Mouse (Mus musculus) stomach, embryonic 14.5 days (tissue): ENCODE results near the gene Slc22a20. TPM values are rescaled to one million over a fixed set of nuclear protein-coding genes. Genes with fewer than 3 reads are reported as not detected.

Source experiments
- ATAC-seq: fragments of 200-750 bp; cut with Nextera tagmentation; 2 replicates; pipeline ENCODE4 v1.8.0; 2017; ENCODE audit warnings: low read depth, moderate TSS enrichment; ENCODE audit not compliant: insufficient number of reproducible peaks, insufficient read depth, low FRiP score
- H3K27ac ChIP-seq: fragments of 300-500 bp; sonication (generic); 2 replicates; pipeline ENCODE4 v1.5.1; 2014; ENCODE audit warnings: mild to moderate bottlenecking, low read length, moderate library complexity, mixed read lengths
- H3K27me3 ChIP-seq: fragments of 300-500 bp; sonication (generic); 2 replicates; pipeline ENCODE4 v1.6.1; 2014; ENCODE audit warnings: low read length, control low read depth, mixed read lengths; ENCODE audit not compliant: control insufficient read depth, insufficient read depth
- H3K36me3 ChIP-seq: fragments of 300-500 bp; sonication (generic); 2 replicates; pipeline ENCODE4 v1.6.1; 2014; ENCODE audit warnings: mild to moderate bottlenecking, control low read depth, low read length, moderate library complexity, mixed read lengths; ENCODE audit not compliant: control insufficient read depth, insufficient read depth
- H3K4me1 ChIP-seq: fragments of 300-500 bp; sonication (generic); 2 replicates; pipeline ENCODE4 v1.6.1; 2014; ENCODE audit warnings: low read length, control low read depth, mixed read lengths; ENCODE audit not compliant: control insufficient read depth, insufficient read depth
- H3K4me2 ChIP-seq: fragments of 300-500 bp; sonication (generic); replicated peaks from 2 replicates; pipeline ENCODE4 v1.6.1; 2014; ENCODE audit warnings: low read depth, low read length, control low read depth
- H3K4me3 ChIP-seq: fragments of 300-500 bp; sonication (generic); 2 replicates; pipeline ENCODE4 v1.5.1; 2014; ENCODE audit warnings: low read depth, low read length, control low read depth
- H3K9ac ChIP-seq: fragments of 300-500 bp; sonication (generic); replicated peaks from 2 replicates; pipeline ENCODE4 v1.6.1; 2014; ENCODE audit warnings: low read depth, mild to moderate bottlenecking, control low read depth, low read length, moderate library complexity, mixed read lengths
- H3K9me3 ChIP-seq: fragments of 300-500 bp; sonication (generic); 2 replicates; pipeline ENCODE4 v1.6.1; 2016; ENCODE audit warnings: low read depth, low read length, control low read depth; ENCODE audit not compliant: control insufficient read depth
- WGBS: fragments of 180-500 bp; shearing (Covaris S2); extraction: QIAGEN DNeasy Blood & Tissue Kit; methylation state at CpG from one replicate; pipeline ENCODE4 v1.1.7; 2014; 5-methylcytosine and 5-hydroxymethylcytosine counted together
- polyA plus RNA-seq: library from polyadenylated mRNA; unstranded; fragments of >200 nt; fragmentation: Nextera tagmentation; extraction: Ambion mirVana; gene quantifications from 2 replicates; pipeline ENCODE4 v1.2.1, GENCODE M21; 2014

Gene Slc22a20
- not detected in 2 replicates for polyA plus RNA-seq

DNA sequence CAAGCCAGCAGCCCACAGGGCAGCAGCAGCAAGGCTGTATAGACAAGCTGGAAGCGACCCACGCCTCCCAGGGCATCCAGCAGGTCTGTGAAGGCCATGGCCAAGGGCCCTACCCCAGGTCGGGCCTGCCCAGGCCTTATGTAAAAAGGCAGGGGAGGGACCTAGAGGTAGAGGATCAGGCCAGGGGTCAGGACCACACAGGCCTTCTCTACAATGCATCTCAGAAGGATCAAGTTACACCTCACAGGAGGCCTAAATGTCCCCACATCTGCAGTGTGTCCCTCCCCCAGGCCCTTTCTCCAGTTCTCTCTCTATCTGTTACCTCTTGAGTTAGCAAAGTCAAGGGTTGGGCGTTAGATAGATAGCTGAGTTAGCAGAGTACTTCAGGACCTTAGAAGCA is at the start of gene Slc22a20:
Gene Slc22a20 (minus strand): TSS at position 101 of the 400 bp plus-strand sequence.
- H3K27me3 ChIP-seq = no peaks in the 10 kb centered on the region
- no peak within 1 kb of the TSS for H3K9ac ChIP-seq
- peaks cover 17% of the 10 kb centered on the region for H3K4me1 ChIP-seq
- no peaks in the 10 kb centered on the region for H3K36me3 ChIP-seq
- ATAC-seq = no peak
- no peak within 1 kb of the TSS for H3K27ac ChIP-seq
- WGBS = 46% methylated on average over 4 of the region's 4 CpGs
- no peaks in the 10 kb centered on the region for H3K9me3 ChIP-seq
- no peak within 1 kb of the TSS for H3K4me2 ChIP-seq
- no peak within 1 kb of the TSS for H3K4me3 ChIP-seq

DNA sequence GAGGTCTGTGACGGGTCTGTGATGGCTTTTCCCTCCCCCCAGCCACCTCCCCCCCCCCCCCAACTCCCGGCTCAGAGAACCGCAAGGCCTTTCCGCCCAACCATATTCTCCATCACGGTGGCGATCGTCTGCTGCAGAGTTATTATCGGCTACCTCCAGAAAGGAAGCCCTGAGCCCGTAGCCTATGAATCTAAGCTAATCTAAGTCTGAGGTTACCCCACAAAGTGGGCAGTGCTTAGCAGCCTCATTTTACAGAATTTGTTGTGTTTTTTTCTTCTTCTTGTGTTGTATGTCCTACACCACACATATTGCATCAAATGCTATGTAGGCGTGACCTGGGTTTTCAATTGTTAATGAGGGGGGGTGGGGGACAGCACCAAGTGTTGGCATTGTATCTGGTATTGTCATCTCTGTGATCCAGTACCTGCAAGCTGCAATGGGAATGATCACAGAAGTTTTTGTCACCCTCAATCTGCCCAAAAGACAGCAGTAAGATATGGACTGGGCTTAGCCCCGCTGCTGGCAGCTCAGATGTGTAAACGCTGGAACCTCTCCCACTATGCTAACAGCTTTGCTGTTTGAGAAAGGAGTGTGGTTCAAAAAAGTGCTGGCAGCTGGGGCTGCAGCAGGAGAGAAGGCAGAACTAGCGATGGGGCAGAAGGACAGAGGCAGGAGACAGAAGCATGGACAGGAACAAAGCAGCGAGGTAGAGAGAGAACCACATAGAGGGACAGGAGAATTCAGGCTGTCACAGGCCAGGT is 44.8 kb upstream of the Slc22a20 start:
- Histone ChIP-seq H3K9ac (no peak overlapping the region), H3K9me3 (no peaks in the 10 kb centered on the region), H3K4me1 (no peaks in the 10 kb centered on the region), H3K27ac (no peak overlapping the region), H3K36me3 (no peaks in the 10 kb centered on the region), H3K4me2 (no peak overlapping the region), H3K27me3 (no peaks in the 10 kb centered on the region), H3K4me3 (no peak overlapping the region)
- ATAC-seq = no peak
- WGBS = 66% methylated on average over 14 of the region's 14 CpGs

DNA sequence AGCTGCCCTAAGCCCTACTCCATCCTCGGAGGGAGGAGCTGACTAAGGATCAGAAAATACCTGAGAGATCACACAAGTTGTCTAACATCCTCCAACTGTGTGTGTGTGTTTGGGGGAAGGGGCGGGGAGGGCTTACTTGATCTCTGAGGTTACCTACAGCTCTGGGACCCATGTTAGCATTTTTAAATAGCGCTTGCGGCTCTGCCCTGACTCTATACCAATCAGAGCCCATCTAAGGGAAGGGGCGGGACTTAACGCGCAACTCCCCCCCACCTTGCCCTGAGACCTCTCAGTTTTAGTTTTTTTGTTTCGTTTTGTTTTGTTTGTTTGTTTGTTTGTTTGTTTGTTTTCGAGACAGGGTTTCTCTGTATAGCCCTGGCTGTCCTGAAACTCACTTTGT is 43.5 kb upstream of the Slc22a20 start:
- 73% methylated on average over 9 of the region's 9 CpGs for WGBS
- Histone ChIP-seq H3K4me1 (no peaks in the 10 kb centered on the region), H3K9me3 (no peaks in the 10 kb centered on the region), H3K4me2 (no peak overlapping the region), H3K9ac (no peak overlapping the region), H3K27me3 (no peaks in the 10 kb centered on the region), H3K27ac (no peak overlapping the region), H3K4me3 (no peak overlapping the region), H3K36me3 (no peaks in the 10 kb centered on the region)
- no peak for ATAC-seq

DNA sequence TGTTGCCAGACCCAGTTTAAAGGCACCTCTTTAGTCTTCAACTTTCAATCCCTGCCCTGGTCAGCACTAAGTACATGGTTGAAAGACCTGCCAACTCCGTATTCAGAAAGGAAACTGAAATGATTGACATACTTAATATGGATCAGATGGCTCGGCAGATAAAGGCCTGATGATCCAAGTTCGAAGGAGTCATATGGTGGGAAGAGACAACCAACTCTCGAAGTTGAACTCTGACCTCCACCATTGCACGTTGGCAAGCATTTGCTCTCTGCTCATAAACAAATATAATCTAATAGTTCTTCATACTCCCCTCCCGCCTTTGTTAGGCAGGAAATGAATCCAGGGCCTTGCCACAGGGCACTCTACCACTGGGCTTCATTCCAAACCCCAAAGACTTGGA is 43.0 kb upstream of the Slc22a20 start:
- H3K27me3 ChIP-seq = no peaks in the 10 kb centered on the region
- no peaks in the 10 kb centered on the region for H3K4me1 ChIP-seq
- no peak overlapping the region for H3K27ac ChIP-seq
- H3K4me3 ChIP-seq = no peak overlapping the region
- no peaks in the 10 kb centered on the region for H3K36me3 ChIP-seq
- no peak overlapping the region for H3K9ac ChIP-seq
- H3K9me3 ChIP-seq = no peaks in the 10 kb centered on the region
- no peak for ATAC-seq
- no peak overlapping the region for H3K4me2 ChIP-seq
- WGBS = 79% methylated on average over 6 of the region's 6 CpGs

DNA sequence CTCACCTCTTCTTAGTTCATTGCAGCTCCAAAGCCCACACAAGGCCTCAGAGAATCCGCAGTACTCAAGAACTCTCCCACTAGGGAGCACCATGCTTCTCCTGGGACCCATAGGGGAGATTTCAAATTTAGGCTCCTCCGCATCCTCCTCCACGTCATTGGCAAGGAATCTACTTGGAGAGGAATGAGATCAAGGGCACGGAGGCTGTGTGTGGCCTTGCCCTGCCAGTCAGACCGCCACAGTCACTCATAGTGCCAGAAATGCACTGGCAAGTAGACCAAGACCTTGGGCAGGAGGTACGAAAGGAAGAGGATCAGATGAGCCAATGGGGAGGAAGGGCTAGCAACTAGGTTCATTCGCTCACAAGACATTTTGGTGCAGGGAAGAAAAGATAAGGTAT is 38.0 kb upstream of the Slc22a20 start:
- Histone ChIP-seq H3K9me3 (no peaks in the 10 kb centered on the region), H3K4me3 (no peak overlapping the region), H3K4me2 (no peak overlapping the region), H3K27me3 (no peaks in the 10 kb centered on the region), H3K36me3 (no peaks in the 10 kb centered on the region), H3K4me1 (no peaks in the 10 kb centered on the region), H3K27ac (no peak overlapping the region), H3K9ac (no peak overlapping the region)
- no peak for ATAC-seq
- WGBS = 85% methylated on average over 7 of the region's 7 CpGs

DNA sequence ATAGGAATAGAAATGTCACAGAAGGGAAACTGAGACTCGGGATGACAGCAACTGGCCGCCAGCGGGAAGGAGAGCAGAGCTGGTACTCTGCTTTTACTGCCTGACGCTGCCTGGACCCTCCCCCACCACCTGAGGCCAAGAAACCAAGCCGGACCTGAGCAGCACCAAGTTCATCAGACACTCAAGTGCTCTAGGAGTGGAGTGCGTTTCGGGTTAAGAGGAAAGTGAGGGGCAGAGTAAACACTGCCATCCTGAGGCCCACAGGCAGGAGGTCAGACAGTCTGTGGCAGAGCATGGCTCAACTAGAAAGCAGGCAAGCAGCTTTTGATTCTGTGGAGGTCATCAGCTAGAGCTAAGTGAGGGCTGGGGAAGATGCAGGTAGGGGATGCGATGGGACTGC is 37.1 kb upstream of the Slc22a20 start:
- WGBS = 53% methylated on average over 8 of the region's 8 CpGs
- ATAC-seq = no peak

DNA sequence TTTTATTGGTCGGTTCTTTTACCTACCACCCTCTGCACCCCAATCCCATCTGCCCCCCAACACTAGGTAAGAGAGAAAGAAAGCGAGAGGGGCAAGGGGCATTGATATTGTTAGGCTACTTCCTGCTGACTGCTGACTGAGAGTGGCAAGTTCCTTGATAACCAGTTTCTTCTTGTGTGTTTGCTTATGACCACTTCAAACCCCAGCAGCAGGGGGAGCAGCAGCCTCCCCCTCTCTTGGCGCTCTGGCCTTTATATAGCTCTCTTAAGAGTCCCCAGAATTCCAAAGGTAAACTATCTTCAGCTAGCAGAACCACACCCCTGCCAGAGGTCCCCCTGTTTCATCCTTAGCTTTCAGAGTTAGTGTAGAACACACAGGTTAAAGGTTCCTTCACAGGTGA is 34.3 kb upstream of the Slc22a20 start:
- no peak overlapping the region for H3K9ac ChIP-seq
- H3K4me3 ChIP-seq = no peak overlapping the region
- H3K27ac ChIP-seq = no peak overlapping the region
- no peaks in the 10 kb centered on the region for H3K9me3 ChIP-seq
- WGBS = 60% methylated on average over 3 of the region's 3 CpGs
- ATAC-seq = no peak
- no peaks in the 10 kb centered on the region for H3K27me3 ChIP-seq
- H3K4me2 ChIP-seq = no peak overlapping the region
- no peaks in the 10 kb centered on the region for H3K36me3 ChIP-seq
- no peaks in the 10 kb centered on the region for H3K4me1 ChIP-seq

More for the DNA sequence above, 37.1 kb upstream of the Slc22a20 start:
- H3K9me3 ChIP-seq = no peaks in the 10 kb centered on the region
- H3K36me3 ChIP-seq = no peaks in the 10 kb centered on the region
- H3K9ac ChIP-seq = no peak overlapping the region
- no peak overlapping the region for H3K27ac ChIP-seq
- no peak overlapping the region for H3K4me3 ChIP-seq
- no peaks in the 10 kb centered on the region for H3K4me1 ChIP-seq
- H3K4me2 ChIP-seq = no peak overlapping the region
- H3K27me3 ChIP-seq = no peaks in the 10 kb centered on the region

DNA sequence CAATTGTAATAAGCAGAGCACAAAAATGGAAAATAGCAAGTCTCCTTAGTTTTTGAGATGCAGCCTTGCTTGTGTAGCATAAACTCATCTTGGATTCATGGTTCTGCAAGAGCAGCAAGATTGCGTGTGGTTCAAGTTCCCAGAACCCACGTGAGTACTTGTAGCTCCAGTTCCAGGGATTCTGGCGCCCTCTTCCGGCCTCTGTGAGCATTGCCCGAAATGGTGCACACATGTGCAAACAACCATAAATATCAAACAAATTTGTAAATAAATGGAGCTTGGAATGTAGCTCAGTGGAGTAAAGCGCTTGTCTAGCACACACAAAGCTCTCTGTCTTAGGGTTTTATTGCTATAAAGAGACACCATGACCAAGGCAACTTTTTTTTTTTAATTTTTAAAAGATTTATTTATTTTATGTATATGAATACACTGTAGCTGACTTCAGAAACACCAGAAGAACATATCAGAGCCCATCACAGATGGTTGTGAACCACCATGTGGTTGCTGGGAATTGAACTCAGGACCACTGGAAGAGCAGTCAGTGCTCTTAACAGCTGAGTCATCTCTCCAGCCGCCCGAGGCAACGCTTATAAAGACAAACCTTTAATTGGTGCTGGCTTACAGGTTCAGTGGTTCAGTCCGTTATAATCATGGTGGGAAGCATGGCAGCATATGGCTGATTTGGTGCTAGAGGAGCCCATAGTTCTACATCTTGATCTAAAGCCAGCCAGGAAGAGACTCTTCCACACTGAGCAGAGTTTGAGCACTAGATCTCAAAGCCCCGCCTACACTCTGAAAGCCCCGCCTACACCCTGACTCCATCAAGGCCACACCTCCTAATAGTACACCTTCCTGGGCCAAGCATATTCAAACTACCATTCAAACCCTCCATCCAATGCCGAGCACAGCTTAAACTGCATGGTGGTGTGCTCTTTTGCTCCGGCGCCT is 32.5 kb upstream of the Slc22a20 start:
- WGBS = 29% methylated on average over 15 of the region's 15 CpGs
- H3K4me1 ChIP-seq = 0 out of 2 replicates have a peak, but pooled peaks cover 3% of the 10 kb centered on the region
- no peak overlapping the region for H3K27ac ChIP-seq
- H3K27me3 ChIP-seq = no peaks in the 10 kb centered on the region
- no peaks in the 10 kb centered on the region for H3K36me3 ChIP-seq
- no peak for ATAC-seq
- H3K9ac ChIP-seq = no peak overlapping the region
- H3K4me3 ChIP-seq = no peak overlapping the region
- H3K9me3 ChIP-seq = no peaks in the 10 kb centered on the region
- no peak overlapping the region for H3K4me2 ChIP-seq
